Mouse (Mus musculus): Measurements from ENCODE around the gene Gm17019.
"Not testable (repeated sequence)": the region's sequence is repeated elsewhere in the genome, so short reads cannot be mapped to it uniquely, and the experiment has no call there.

The Gm17019 gene

GRCm38 (mm10) chr5:15032898-15033297 lies at the start of gene Gm17019:
Gene Gm17019, minus strand, starts transcription at chr5:15032998.
- DNase-seq (ENCODE audit: low read depth), result not testable (repeated sequence)

GRCm38 (mm10) chr5:15062385-15062715 lies 29.6 kb upstream of the Gm17019 start:
- not testable (repeated sequence) for DNase-seq (ENCODE audit: low read depth)

GRCm38 (mm10) chr5:15061638-15062384 lies 29.0 kb upstream of the Gm17019 start:
- DNase-seq (ENCODE audit: low read depth), result not testable (repeated sequence)

- not testable (repeated sequence) for DNase-seq (ENCODE audit: low read depth)
Observed at GRCm38 (mm10) chr5:15054151-15055025, 21.6 kb upstream of the Gm17019 start.

GRCm38 (mm10) chr5:15053606-15053962 lies 20.8 kb upstream of the Gm17019 start:
- not testable (repeated sequence) for DNase-seq (ENCODE audit: low read depth)

GRCm38 (mm10) chr5:15052945-15053605 lies 20.3 kb upstream of the Gm17019 start:
- not testable (repeated sequence) for DNase-seq (ENCODE audit: low read depth)

GRCm38 (mm10) chr5:15050807-15051206 lies 18.0 kb upstream of the Gm17019 start:
- DNase-seq (ENCODE audit: low read depth), result not testable (repeated sequence)

GRCm38 (mm10) chr5:15044830-15045767 lies 12.3 kb upstream of the Gm17019 start:
- not testable (repeated sequence) for DNase-seq (ENCODE audit: low read depth)

GRCm38 (mm10) chr5:15040784-15041183 lies 8.0 kb upstream of the Gm17019 start:
- not testable (repeated sequence) for DNase-seq (ENCODE audit: low read depth)

GRCm38 (mm10) chr5:15039984-15040383 lies 7.2 kb upstream of the Gm17019 start:
- not testable (repeated sequence) for DNase-seq (ENCODE audit: low read depth)

GRCm38 (mm10) chr5:15024316-15024715 lies 8.5 kb downstream of the Gm17019 start:
- not testable (repeated sequence) for DNase-seq (ENCODE audit: low read depth)

- not testable (repeated sequence) for DNase-seq (ENCODE audit: low read depth)
Observed at GRCm38 (mm10) chr5:15020067-15020466, 12.7 kb downstream of the Gm17019 start.

- DNase-seq (ENCODE audit: low read depth), result not testable (repeated sequence)
Observed at GRCm38 (mm10) chr5:15010639-15011582, 21.9 kb downstream of the Gm17019 start.

- DNase-seq (ENCODE audit: low read depth), result not testable (repeated sequence)
Observed at GRCm38 (mm10) chr5:15006907-15007306, 25.9 kb downstream of the Gm17019 start.

GRCm38 (mm10) chr5:15006288-15006687 lies 26.5 kb downstream of the Gm17019 start:
- not testable (repeated sequence) for DNase-seq (ENCODE audit: low read depth)

GRCm38 (mm10) chr5:15005584-15005983 lies 27.2 kb downstream of the Gm17019 start:
- DNase-seq (ENCODE audit: low read depth), result not testable (repeated sequence)

GRCm38 (mm10) chr5:15004569-15005562 lies 27.9 kb downstream of the Gm17019 start:
- DNase-seq (ENCODE audit: low read depth), result not testable (repeated sequence)

- not testable (repeated sequence) for DNase-seq (ENCODE audit: low read depth)
Observed at GRCm38 (mm10) chr5:14998077-14998476, 34.7 kb downstream of the Gm17019 start.

- not testable (repeated sequence) for DNase-seq (ENCODE audit: low read depth)
Observed at GRCm38 (mm10) chr5:14997556-14997955, 35.2 kb downstream of the Gm17019 start.
